Mouse (Mus musculus) neural tube, embryonic 14.5 days (tissue): ENCODE data around the gene Spata17. TPM values are rescaled to one million over a fixed set of nuclear protein-coding genes. Genes with fewer than 3 reads are reported as not detected.

Source experiments
- ATAC-seq: fragments of 200-750 bp; cut with Nextera tagmentation; 2 replicates; pipeline ENCODE4 v1.8.0; 2017; ENCODE audit warnings: low read depth, mild to moderate bottlenecking, moderate TSS enrichment, moderate library complexity
- H3K27ac ChIP-seq: fragments of 300-500 bp; sonication (generic); 2 replicates; pipeline ENCODE4 v1.5.1; 2014; ENCODE audit warnings: low read depth, mild to moderate bottlenecking, control low read depth, low read length, moderate library complexity, mixed read lengths
- H3K27me3 ChIP-seq: fragments of 300-500 bp; sonication (generic); 2 replicates; pipeline ENCODE4 v1.6.1; 2014; ENCODE audit warnings: low read length; ENCODE audit not compliant: control insufficient read depth, insufficient read depth
- H3K36me3 ChIP-seq: fragments of 300-500 bp; sonication (generic); 2 replicates; pipeline ENCODE4 v1.6.1; 2014; ENCODE audit warnings: low read length, mixed read lengths; ENCODE audit not compliant: control insufficient read depth, insufficient read depth
- H3K4me1 ChIP-seq: fragments of 300-500 bp; sonication (generic); 2 replicates; pipeline ENCODE4 v1.6.1; 2014; ENCODE audit warnings: low read length; ENCODE audit not compliant: control insufficient read depth, insufficient read depth
- H3K4me2 ChIP-seq: fragments of 300-500 bp; sonication (generic); 2 replicates; pipeline ENCODE4 v1.6.1; 2014; ENCODE audit warnings: mild to moderate bottlenecking, low read depth, low read length, control low read depth
- H3K4me3 ChIP-seq: fragments of 300-500 bp; sonication (generic); 2 replicates; pipeline ENCODE4 v1.5.1; 2014; ENCODE audit warnings: low read depth, low read length, control low read depth, mixed read lengths
- H3K9ac ChIP-seq: fragments of 300-500 bp; sonication (generic); replicated peaks from 2 replicates; pipeline ENCODE4 v1.6.1; 2014; ENCODE audit warnings: low read depth, mild to moderate bottlenecking, control low read depth, low read length, mixed read lengths
- H3K9me3 ChIP-seq: fragments of 300-500 bp; sonication (generic); 2 replicates; pipeline ENCODE4 v1.6.1; 2016; ENCODE audit warnings: low read length; ENCODE audit not compliant: control insufficient read depth
- WGBS: fragments of 180-500 bp; shearing (Covaris S2); extraction: QIAGEN DNeasy Blood & Tissue Kit; methylation state at CpG from one replicate; pipeline ENCODE4 v1.1.7; 2014; 5-methylcytosine and 5-hydroxymethylcytosine counted together
- polyA plus RNA-seq: library from polyadenylated mRNA; unstranded; fragments of >200 nt; fragmentation: Nextera tagmentation; extraction: Ambion mirVana; gene quantifications from 2 replicates; pipeline ENCODE4 v1.2.1, GENCODE M21; 2014

Spata17 gene
- polyA plus RNA-seq, 1 experiment from 2014 or later = 1.6 TPM

DNA sequence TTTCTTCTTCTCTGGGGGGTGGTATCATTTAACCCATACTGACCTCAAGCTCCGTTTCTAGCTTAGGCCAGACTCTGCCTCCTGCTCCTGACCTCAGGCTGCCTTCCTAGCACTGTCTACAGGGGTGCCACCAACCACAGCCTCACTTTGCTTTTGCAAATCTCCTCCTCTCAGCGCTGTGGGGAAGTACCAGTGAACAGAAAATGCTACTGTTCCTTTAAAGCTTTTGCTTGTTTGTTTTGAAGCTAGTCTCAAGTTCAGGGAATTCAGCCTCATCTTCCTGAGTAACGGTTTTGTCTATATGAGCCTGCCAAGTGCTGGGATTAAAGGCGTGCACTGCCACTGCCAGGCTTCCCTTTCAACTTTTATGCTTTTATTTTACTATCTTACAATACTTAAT, 5.8 kb downstream of the Spata17 start:
- Histone ChIP-seq H3K27me3 (no peaks in the 10 kb centered on the region), H3K9ac (no peak overlapping the region), H3K4me1 (no peaks in the 10 kb centered on the region), H3K9me3 (no peaks in the 10 kb centered on the region), H3K4me2 (no peak overlapping the region), H3K36me3 (no peaks in the 10 kb centered on the region), H3K4me3 (no peak overlapping the region), H3K27ac (no peak overlapping the region)
- 60% methylated on average over 4 of the region's 4 CpGs for WGBS
- ATAC-seq = no peak

DNA sequence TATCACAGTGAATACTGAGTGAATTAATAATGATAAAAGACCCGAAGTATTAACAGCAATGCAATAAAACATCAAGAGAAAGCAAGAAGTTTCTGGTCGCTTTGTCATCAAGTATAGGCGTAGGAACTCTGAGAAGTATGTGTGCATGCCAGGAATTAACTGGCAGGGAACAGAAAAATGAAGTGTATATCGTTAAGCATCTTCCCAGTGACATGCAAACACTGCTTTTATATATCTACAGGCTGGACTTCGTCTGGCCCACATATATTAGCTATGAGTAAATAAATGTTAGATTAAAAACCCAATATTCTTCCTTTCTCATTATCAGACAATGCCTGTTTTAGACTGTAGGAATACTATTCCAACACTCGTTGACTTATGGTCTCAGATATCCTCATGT, 9.8 kb downstream of the Spata17 start:
- Histone ChIP-seq H3K4me3 (no peak overlapping the region), H3K9me3 (no peaks in the 10 kb centered on the region)
- 83% methylated on average over 6 of the region's 6 CpGs for WGBS

DNA sequence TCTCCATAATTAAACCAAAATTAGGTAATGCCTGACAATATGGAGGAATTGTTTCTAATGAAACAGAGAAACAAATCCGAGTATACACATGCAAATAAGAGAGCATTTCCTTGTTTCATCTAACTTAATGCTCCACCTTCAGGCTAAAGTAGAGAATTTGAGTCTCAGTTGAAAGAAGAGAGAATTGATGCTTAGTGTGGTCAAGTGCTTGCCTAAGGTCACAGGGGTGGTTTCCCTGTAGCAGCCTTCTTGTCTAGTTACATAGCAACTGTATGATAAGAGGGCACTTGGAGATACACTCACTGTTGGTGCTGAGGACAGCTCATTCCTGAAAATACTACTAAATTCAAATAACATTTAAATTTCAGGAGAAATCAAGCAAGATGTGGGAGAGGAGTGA, 36.7 kb downstream of the Spata17 start:
- Histone ChIP-seq H3K4me2 (no peak overlapping the region), H3K27me3 (no peaks in the 10 kb centered on the region), H3K9ac (no peak overlapping the region), H3K36me3 (no peaks in the 10 kb centered on the region), H3K4me3 (no peak overlapping the region), H3K4me1 (no peaks in the 10 kb centered on the region), H3K27ac (no peak overlapping the region), H3K9me3 (no peaks in the 10 kb centered on the region)
- ATAC-seq = no peak
- WGBS = 79% methylated on average over 1 of the region's 1 CpGs

More for the DNA sequence above, 9.8 kb downstream of the Spata17 start:
- no peak overlapping the region for H3K9ac ChIP-seq
- no peak for ATAC-seq
- H3K27me3 ChIP-seq = no peaks in the 10 kb centered on the region
- H3K4me1 ChIP-seq = no peaks in the 10 kb centered on the region
- no peaks in the 10 kb centered on the region for H3K36me3 ChIP-seq
- H3K27ac ChIP-seq = no peak overlapping the region
- no peak overlapping the region for H3K4me2 ChIP-seq

DNA sequence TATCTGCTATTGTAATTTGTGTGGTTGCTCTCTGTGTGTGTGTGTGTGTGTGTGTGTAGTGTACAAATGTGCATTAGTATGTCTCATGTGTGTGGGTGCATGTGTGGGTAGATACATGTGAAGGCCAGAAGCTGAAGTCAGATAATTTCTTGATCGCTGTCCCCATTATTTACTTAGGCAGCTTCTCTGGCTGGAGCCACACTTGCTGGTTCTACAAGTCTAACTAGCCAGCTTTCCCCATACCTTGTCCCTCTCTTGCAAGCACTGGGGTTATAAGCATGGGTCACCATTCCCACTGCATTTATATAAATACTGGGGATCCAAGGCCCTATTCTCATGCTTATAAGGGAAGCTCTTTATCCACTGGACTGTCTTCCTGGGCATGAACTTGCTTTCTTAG, 39.3 kb downstream of the Spata17 start:
- Histone ChIP-seq H3K27ac (no peak overlapping the region), H3K27me3 (no peaks in the 10 kb centered on the region), H3K4me1 (no peaks in the 10 kb centered on the region), H3K9ac (no peak overlapping the region), H3K4me3 (no peak overlapping the region), H3K36me3 (no peaks in the 10 kb centered on the region), H3K4me2 (no peak overlapping the region), H3K9me3 (no peaks in the 10 kb centered on the region)
- WGBS = 100% methylated on average over 1 of the region's 1 CpGs
- no peak for ATAC-seq

DNA sequence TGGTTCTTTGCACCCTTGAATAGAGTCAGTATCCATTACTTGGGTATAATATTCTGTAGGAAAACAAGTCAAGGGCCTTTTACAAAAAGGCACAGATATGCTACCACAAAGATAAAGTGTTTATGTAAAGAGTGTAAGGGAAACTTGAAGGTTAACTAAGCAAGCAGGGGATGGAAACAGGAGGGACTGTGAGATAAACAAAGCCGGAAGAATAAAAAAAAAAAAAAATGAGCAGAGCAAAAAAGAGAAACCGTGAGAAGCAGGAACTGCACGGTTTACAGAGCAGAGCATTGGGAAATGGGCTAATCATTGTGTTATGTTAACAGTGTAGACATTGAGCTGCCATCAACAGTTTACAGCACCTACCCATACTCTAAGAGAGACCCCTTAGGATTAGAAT, 44.9 kb downstream of the Spata17 start:
- Histone ChIP-seq H3K27ac (no peak overlapping the region), H3K36me3 (no peaks in the 10 kb centered on the region), H3K4me3 (no peak overlapping the region), H3K4me1 (no peaks in the 10 kb centered on the region), H3K9ac (no peak overlapping the region), H3K4me2 (no peak overlapping the region), H3K27me3 (no peaks in the 10 kb centered on the region), H3K9me3 (no peaks in the 10 kb centered on the region)
- WGBS = 87% methylated on average over 3 of the region's 3 CpGs
- ATAC-seq = no peak

DNA sequence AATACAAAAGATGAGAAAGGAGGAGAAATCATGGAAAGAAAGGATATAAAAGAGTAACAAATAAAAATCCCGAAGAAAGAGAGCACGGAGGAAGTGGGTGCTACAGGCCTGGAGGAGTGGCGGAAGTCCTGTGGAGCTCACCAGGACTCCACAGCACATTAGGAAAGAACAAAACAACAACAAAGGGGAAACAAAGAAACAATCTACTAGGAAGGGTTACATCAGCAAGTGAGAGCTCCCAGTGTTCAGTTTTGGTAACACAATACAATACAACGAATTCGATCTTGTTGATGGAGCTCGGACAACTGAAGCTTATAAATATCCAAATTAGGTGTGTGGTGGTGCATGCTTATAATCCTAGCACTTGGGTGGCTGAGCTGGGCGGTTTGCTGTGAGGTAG, 45.6 kb downstream of the Spata17 start:
- no peak for ATAC-seq
- no peak overlapping the region for H3K27ac ChIP-seq
- H3K4me3 ChIP-seq = no peak overlapping the region
- WGBS = 69% methylated on average over 7 of the region's 7 CpGs
- H3K9ac ChIP-seq = no peak overlapping the region
- no peaks in the 10 kb centered on the region for H3K27me3 ChIP-seq
- no peak overlapping the region for H3K4me2 ChIP-seq
- H3K36me3 ChIP-seq = no peaks in the 10 kb centered on the region
- H3K4me1 ChIP-seq = no peaks in the 10 kb centered on the region
- no peaks in the 10 kb centered on the region for H3K9me3 ChIP-seq

DNA sequence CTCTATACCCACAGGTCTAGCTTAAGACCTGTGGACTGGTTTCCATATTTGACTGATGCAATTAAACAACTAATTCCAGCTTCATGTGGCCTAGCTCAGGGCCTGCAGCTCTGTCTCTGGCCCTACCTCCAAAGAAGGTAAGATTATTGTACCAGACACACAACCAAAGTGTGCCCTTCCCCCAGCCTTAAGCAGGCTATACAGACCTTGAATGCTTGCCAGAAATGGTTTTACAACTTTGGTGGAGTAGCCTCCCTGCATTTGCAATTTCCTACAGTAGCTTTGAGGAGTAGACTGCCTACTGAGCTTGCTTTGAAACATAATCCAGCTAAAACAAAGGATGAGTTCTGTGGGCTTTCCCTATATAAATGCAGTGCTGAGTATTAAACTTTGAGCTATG, 51.7 kb downstream of the Spata17 start:
- H3K4me1 ChIP-seq = no peaks in the 10 kb centered on the region
- no peak overlapping the region for H3K4me2 ChIP-seq
- no peak overlapping the region for H3K9ac ChIP-seq
- H3K27ac ChIP-seq = no peak overlapping the region
- H3K9me3 ChIP-seq = no peaks in the 10 kb centered on the region
- no peaks in the 10 kb centered on the region for H3K27me3 ChIP-seq
- ATAC-seq = no peak
- H3K36me3 ChIP-seq = no peaks in the 10 kb centered on the region
- H3K4me3 ChIP-seq = no peak overlapping the region

DNA sequence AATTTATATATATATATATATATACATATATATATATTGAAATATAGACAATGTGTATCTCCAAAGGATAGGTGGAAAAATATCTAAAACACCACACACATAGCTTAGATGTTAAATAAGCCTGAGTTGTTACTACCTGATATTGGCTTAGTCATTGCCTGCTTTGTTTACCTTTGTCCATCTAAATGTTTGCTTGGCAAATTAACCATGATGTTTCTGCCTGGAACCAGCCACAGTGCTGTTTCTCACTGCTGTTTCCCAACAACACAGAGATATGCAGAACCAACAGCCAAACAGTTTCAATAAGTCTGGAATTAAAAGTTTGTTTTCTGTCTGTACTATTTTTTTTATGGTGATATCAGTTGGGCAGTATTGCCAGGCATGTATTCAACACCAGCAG, 59.6 kb downstream of the Spata17 start:
- Histone ChIP-seq H3K4me1 (no peaks in the 10 kb centered on the region), H3K27ac (no peak overlapping the region), H3K9me3 (no peaks in the 10 kb centered on the region), H3K4me3 (no peak overlapping the region), H3K4me2 (no peak overlapping the region), H3K9ac (no peak overlapping the region), H3K27me3 (no peaks in the 10 kb centered on the region), H3K36me3 (no peaks in the 10 kb centered on the region)
- ATAC-seq = no peak

DNA sequence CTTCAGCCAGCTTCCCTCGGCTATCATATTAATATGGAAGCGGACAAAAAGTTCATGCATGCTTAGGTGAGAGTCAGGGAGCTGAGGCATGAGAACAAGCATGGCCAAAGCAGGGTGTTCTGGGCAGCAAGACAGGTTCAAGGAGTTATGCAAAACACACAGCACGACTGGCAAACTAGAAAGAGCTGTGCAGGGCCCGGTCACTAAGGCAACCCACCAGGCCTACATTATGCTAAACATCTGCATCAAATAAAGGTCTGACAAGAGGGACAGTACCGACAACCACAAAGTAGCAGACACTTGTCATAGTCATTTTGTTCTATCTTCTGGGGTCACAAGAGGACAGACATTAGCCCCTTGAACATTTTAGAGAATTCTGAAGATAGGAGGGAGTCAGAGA, 61.6 kb downstream of the Spata17 start:
- ATAC-seq = no peak
- Histone ChIP-seq H3K4me1 (no peaks in the 10 kb centered on the region), H3K36me3 (no peaks in the 10 kb centered on the region), H3K27me3 (no peaks in the 10 kb centered on the region), H3K9me3 (no peaks in the 10 kb centered on the region), H3K9ac (no peak overlapping the region), H3K4me2 (no peak overlapping the region), H3K27ac (no peak overlapping the region), H3K4me3 (no peak overlapping the region)
- WGBS = 65% methylated on average over 5 of the region's 5 CpGs

DNA sequence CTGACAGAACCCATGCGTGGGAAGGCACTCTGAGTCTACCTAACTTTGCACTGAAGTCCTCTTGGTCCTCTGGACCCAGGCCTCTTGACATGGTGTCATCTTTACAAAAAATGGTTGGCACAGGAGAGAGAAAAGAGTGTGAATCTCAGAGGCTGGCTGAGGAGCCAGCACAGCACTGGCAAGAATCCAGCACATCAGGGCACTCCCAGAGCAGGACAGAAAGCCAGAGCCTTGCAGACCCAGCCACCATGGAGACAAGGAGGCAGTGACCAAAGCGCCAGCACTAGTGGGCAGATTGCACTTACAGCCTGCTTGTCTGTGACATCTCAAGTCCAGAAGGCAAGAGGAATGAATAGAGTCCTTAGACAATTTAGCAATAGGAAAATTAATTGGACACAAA, 62.7 kb downstream of the Spata17 start:
- Histone ChIP-seq H3K9me3 (no peaks in the 10 kb centered on the region), H3K9ac (no peak overlapping the region), H3K36me3 (no peaks in the 10 kb centered on the region), H3K4me2 (no peak overlapping the region), H3K27ac (no peak overlapping the region), H3K4me3 (no peak overlapping the region), H3K4me1 (no peaks in the 10 kb centered on the region), H3K27me3 (no peaks in the 10 kb centered on the region)
- no peak for ATAC-seq
- WGBS = 88% methylated on average over 2 of the region's 2 CpGs
